Mouse (Mus musculus): ENCODE results near the gene Olfr597. TPM values are rescaled to one million over a fixed set of nuclear protein-coding genes. Genes with fewer than 3 reads are reported as not detected.
"Not testable (repeated sequence)": the region's sequence is repeated elsewhere in the genome, so short reads cannot be mapped to it uniquely, and the experiment has no call there.

Olfr597 gene
- not detected in 2 replicates for polyA plus RNA-seq (2015; fragmentation: Nextera tagmentation; extraction: Ambion mirVana)

- H3K4me1 ChIP-seq; H3K4me3 ChIP-seq; H3K9ac ChIP-seq; H3K9me3 ChIP-seq; H3K27me3 ChIP-seq (replicated peaks); ATAC-seq (replicated peaks); H3K4me2 ChIP-seq; H3K27ac ChIP-seq; H3K36me3 ChIP-seq (replicated peaks): not testable (repeated sequence)
- WGBS = 91% methylated on average over 2 of the region's 2 CpGs
These were observed at the start of gene Olfr597 for GRCm38 (mm10) chr7:103316015-103316414. Olfr597 (plus strand) TSS chr7:103316315.

GRCm38 (mm10) chr7:103305348-103305747, 10.8 kb upstream of the Olfr597 start, which contains the start of gene Olfr596:
Olfr596 (plus strand) TSS chr7:103305648.
- H3K27me3 ChIP-seq (replicated peaks); H3K4me2 ChIP-seq; H3K9ac ChIP-seq; H3K36me3 ChIP-seq (replicated peaks); H3K27ac ChIP-seq; H3K4me3 ChIP-seq; H3K4me1 ChIP-seq; H3K9me3 ChIP-seq; ATAC-seq (replicated peaks): not testable (repeated sequence)
- WGBS = 86% methylated on average over 2 of the region's 2 CpGs

- Histone ChIP-seq H3K9me3 (no peaks in the 10 kb centered on the region), H3K4me1 (no peaks in the 10 kb centered on the region), H3K36me3 (replicated peaks) (no peaks in the 10 kb centered on the region), H3K4me3 (no peak within 1 kb of the TSS), H3K27me3 (replicated peaks) (no peaks in the 10 kb centered on the region), H3K9ac (no peak within 1 kb of the TSS), H3K27ac (no peak within 1 kb of the TSS), H3K4me2 (no peak within 1 kb of the TSS)
- ATAC-seq (replicated peaks) = no peak
These were observed 7.2 kb downstream of the Olfr597 start, which contains the start of gene Olfr598 for GRCm38 (mm10) chr7:103323268-103323667. Olfr598 (plus strand) TSS chr7:103323568.

- ATAC-seq (replicated peaks) = no peak
- Histone ChIP-seq H3K4me2 (no peak within 1 kb of the TSS), H3K27me3 (replicated peaks) (no peaks in the 10 kb centered on the region), H3K36me3 (replicated peaks) (no peaks in the 10 kb centered on the region), H3K4me1 (no peaks in the 10 kb centered on the region), H3K4me3 (no peak within 1 kb of the TSS), H3K9ac (no peak within 1 kb of the TSS), H3K9me3 (no peaks in the 10 kb centered on the region), H3K27ac (no peak within 1 kb of the TSS)
- 83% methylated on average over 1 of the region's 1 CpGs for WGBS
These were observed 19.5 kb downstream of the Olfr597 start, which contains the start of gene Olfr599 for GRCm38 (mm10) chr7:103335617-103336016. Olfr599 (plus strand) TSS chr7:103335917.

- Histone ChIP-seq H3K27ac (no peak within 1 kb of the TSS), H3K4me2 (no peak within 1 kb of the TSS), H3K9ac (no peak within 1 kb of the TSS), H3K36me3 (replicated peaks) (no peaks in the 10 kb centered on the region), H3K4me1 (no peaks in the 10 kb centered on the region), H3K27me3 (replicated peaks) (no peaks in the 10 kb centered on the region), H3K9me3 (no peaks in the 10 kb centered on the region), H3K4me3 (no peak within 1 kb of the TSS)
- ATAC-seq (replicated peaks) = no peak
These were observed 33.5 kb downstream of the Olfr597 start, which contains the start of gene Olfr600 for GRCm38 (mm10) chr7:103349569-103349968. Olfr600 (minus strand) TSS chr7:103349669.

GRCm38 (mm10) chr7:103362555-103362954, 46.4 kb downstream of the Olfr597 start, which contains the start of gene Olfr601:
Olfr601 (minus strand) TSS chr7:103362655.
- H3K4me3 ChIP-seq = no peak within 1 kb of the TSS
- no peak for ATAC-seq (replicated peaks)
- no peak within 1 kb of the TSS for H3K9ac ChIP-seq
- no peaks in the 10 kb centered on the region for H3K36me3 ChIP-seq (replicated peaks)
- no peaks in the 10 kb centered on the region for H3K4me1 ChIP-seq
- 95% methylated on average over 1 of the region's 1 CpGs for WGBS
- no peak within 1 kb of the TSS for H3K4me2 ChIP-seq
- H3K27ac ChIP-seq = no peak within 1 kb of the TSS
- no peaks in the 10 kb centered on the region for H3K9me3 ChIP-seq
- no peaks in the 10 kb centered on the region for H3K27me3 ChIP-seq (replicated peaks)

Small RNA genes lying within 50 kb of the gene (microRNA-seq; reads per million reads assigned to microRNA genes)
- gene Gm23550 = not detected

Other genes with a start within 250 kb of the Olfr597 start
- gene Olfr584, start 234.4 kb upstream of the Olfr597 start, polyA plus RNA-seq (2015; fragmentation: Nextera tagmentation; extraction: Ambion mirVana) = not detected in 2 replicates
- not detected in 2 replicates for gene Olfr585, start 218.6 kb upstream of the Olfr597 start, polyA plus RNA-seq (2015; fragmentation: Nextera tagmentation; extraction: Ambion mirVana)
- gene Olfr586, start 190.7 kb upstream of the Olfr597 start, polyA plus RNA-seq (2015; fragmentation: Nextera tagmentation; extraction: Ambion mirVana) = not detected in 2 replicates
- gene Olfr588-ps1, start 175.4 kb upstream of the Olfr597 start, polyA plus RNA-seq (2015; fragmentation: Nextera tagmentation; extraction: Ambion mirVana) = not detected in 2 replicates
- not detected in 2 replicates for gene Olfr589, start 160.0 kb upstream of the Olfr597 start, polyA plus RNA-seq (2015; fragmentation: Nextera tagmentation; extraction: Ambion mirVana)
- gene Olfr591, start 138.0 kb upstream of the Olfr597 start, polyA plus RNA-seq (2015; fragmentation: Nextera tagmentation; extraction: Ambion mirVana) = not detected in 2 replicates
- not detected in 2 replicates for gene Olfr592, start 131.5 kb upstream of the Olfr597 start, polyA plus RNA-seq (2015; fragmentation: Nextera tagmentation; extraction: Ambion mirVana)
- gene Olfr593, start 104.5 kb upstream of the Olfr597 start, polyA plus RNA-seq (2015; fragmentation: Nextera tagmentation; extraction: Ambion mirVana) = not detected in 2 replicates
- not detected in 2 replicates for gene Olfr594, start 99.3 kb upstream of the Olfr597 start, polyA plus RNA-seq (2015; fragmentation: Nextera tagmentation; extraction: Ambion mirVana)
- gene Usp17ld, start 63.8 kb upstream of the Olfr597 start, polyA plus RNA-seq (2015; fragmentation: Nextera tagmentation; extraction: Ambion mirVana) = not detected in 2 replicates
- gene Olfr596, start 10.7 kb upstream of the Olfr597 start, polyA plus RNA-seq (2015; fragmentation: Nextera tagmentation; extraction: Ambion mirVana) = not detected in 2 replicates
- gene Olfr598, start 7.3 kb downstream of the Olfr597 start, polyA plus RNA-seq (2015; fragmentation: Nextera tagmentation; extraction: Ambion mirVana) = not detected in 2 replicates
- gene Olfr599, start 19.6 kb downstream of the Olfr597 start, polyA plus RNA-seq (2015; fragmentation: Nextera tagmentation; extraction: Ambion mirVana) = not detected in 2 replicates
- gene Olfr600, start 33.4 kb downstream of the Olfr597 start, polyA plus RNA-seq (2015; fragmentation: Nextera tagmentation; extraction: Ambion mirVana) = not detected in 2 replicates
- not detected in 2 replicates for gene Olfr601, start 46.3 kb downstream of the Olfr597 start, polyA plus RNA-seq (2015; fragmentation: Nextera tagmentation; extraction: Ambion mirVana)
- not detected in 2 replicates for gene Olfr603, start 69.9 kb downstream of the Olfr597 start, polyA plus RNA-seq (2015; fragmentation: Nextera tagmentation; extraction: Ambion mirVana)
- not detected in 2 replicates for gene Usp17lc, start 98.8 kb downstream of the Olfr597 start, polyA plus RNA-seq (2015; fragmentation: Nextera tagmentation; extraction: Ambion mirVana)
- gene Olfr605, start 129.1 kb downstream of the Olfr597 start, polyA plus RNA-seq (2015; fragmentation: Nextera tagmentation; extraction: Ambion mirVana) = not detected in 2 replicates
- gene Olfr606, start 132.7 kb downstream of the Olfr597 start, polyA plus RNA-seq (2015; fragmentation: Nextera tagmentation; extraction: Ambion mirVana) = not detected in 2 replicates
- gene Olfr607, start 147.8 kb downstream of the Olfr597 start, polyA plus RNA-seq (2015; fragmentation: Nextera tagmentation; extraction: Ambion mirVana) = not detected in 2 replicates
- not detected in 2 replicates for gene Olfr608, start 153.6 kb downstream of the Olfr597 start, polyA plus RNA-seq (2015; fragmentation: Nextera tagmentation; extraction: Ambion mirVana)
- not detected in 2 replicates for gene Olfr609, start 181.7 kb downstream of the Olfr597 start, polyA plus RNA-seq (2015; fragmentation: Nextera tagmentation; extraction: Ambion mirVana)
- not detected in 2 replicates for gene Olfr610, start 195.8 kb downstream of the Olfr597 start, polyA plus RNA-seq (2015; fragmentation: Nextera tagmentation; extraction: Ambion mirVana)
- not detected in 2 replicates for gene Olfr611, start 204.5 kb downstream of the Olfr597 start, polyA plus RNA-seq (2015; fragmentation: Nextera tagmentation; extraction: Ambion mirVana)
- gene Olfr612, start 226.4 kb downstream of the Olfr597 start, polyA plus RNA-seq (2015; fragmentation: Nextera tagmentation; extraction: Ambion mirVana) = not detected in 2 replicates
- gene Olfr613, start 231.8 kb downstream of the Olfr597 start, polyA plus RNA-seq (2015; fragmentation: Nextera tagmentation; extraction: Ambion mirVana) = not detected in 2 replicates
- not detected in 2 replicates for gene Olfr615, start 239.8 kb downstream of the Olfr597 start, polyA plus RNA-seq (2015; fragmentation: Nextera tagmentation; extraction: Ambion mirVana)

Data from midbrain, embryonic 15.5 days (tissue).